Mouse (Mus musculus) C2C12 (cell line): ENCODE results near the gene Rpl6.

Experiments used
- CTCF ChIP-seq: IDR thresholded peaks from one replicate; pipeline ENCODE4 v1.5.1; 2011; ENCODE audit not compliant: control insufficient read depth, insufficient read depth, insufficient read length
- USF1 ChIP-seq: IDR thresholded peaks from one replicate; pipeline ENCODE4 v1.6.1; 2011; ENCODE audit warnings: low read depth, mild to moderate bottlenecking, control low read depth, moderate library complexity

- TF ChIP-seq USF1 = no peak
- TF ChIP-seq CTCF = no peak
Measured at GRCm38 (mm10) chr5:121190836-121191583, 13.3 kb upstream of the Rpl6 start, which contains the start of gene Ptpn11.
